Mouse (Mus musculus): ENCODE measurements around the gene Dlk2. TPM values are rescaled to one million over a fixed set of nuclear protein-coding genes. Genes with fewer than 3 reads are reported as not detected.

Dlk2 gene
- polyA plus RNA-seq, 1 experiment from 2014 or later: 13.7 TPM

DNA sequence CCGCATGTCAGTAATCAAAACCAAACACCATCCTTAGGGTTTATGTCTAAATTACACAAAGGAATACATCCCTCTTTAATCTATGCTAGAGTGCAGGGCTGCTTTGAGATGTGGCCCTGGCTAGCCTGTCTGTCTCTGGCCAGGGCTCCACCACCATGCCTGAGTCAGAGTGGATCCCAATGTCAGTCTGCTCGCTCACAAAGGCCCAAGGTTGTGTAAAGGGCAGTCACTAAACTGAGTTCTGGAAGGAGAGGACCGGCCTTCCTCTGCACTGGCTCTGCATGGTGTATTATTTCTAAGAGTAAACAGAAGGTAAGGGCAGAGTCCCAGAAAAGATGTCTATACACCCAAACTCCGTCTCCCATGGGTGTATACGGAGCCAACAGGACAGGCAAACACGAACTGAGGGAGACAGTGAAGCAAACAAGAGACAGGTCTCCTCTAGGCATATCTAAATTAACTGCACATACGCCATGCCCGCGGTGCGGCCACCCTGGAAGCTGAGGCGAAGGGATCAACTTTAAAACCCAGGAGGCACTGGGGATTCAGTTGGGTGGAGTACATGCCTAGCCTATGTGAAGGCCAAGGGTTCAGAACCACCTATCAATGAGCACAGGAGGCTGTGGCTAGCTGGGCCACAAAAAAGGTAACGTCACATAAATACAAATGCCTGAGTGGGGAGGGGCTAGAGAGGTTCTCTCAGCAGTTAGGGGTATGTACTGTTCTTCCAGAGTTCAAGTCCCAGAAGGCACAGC, 19.0 kb upstream of the Dlk2 start:
- DNase-seq (no peak), ATAC-seq (ENCODE audit: low FRiP score, low TSS enrichment) (no peak)
- peaks cover 4% of the 10 kb centered on the region; the same call in 1 of the 2 replicates for H3K4me1 ChIP-seq (ENCODE audit: control insufficient read depth, insufficient read depth, low read length)
- 95% methylated on average over 12 of the region's 12 CpGs for WGBS
- no peak overlapping the region for H3K4me3 ChIP-seq (replicated peaks; ENCODE audit: low read depth, low read length)
- no peaks in the 10 kb centered on the region for H3K27me3 ChIP-seq (ENCODE audit: control insufficient read depth, insufficient read depth, low read length)
- no peaks in the 10 kb centered on the region for H3K9me3 ChIP-seq (ENCODE audit: control insufficient read depth, low read length)
- H3K27ac ChIP-seq (replicated peaks; ENCODE audit: low read depth, low read length): no peak overlapping the region
- H3K9ac ChIP-seq (replicated peaks; ENCODE audit: low read length): no peak overlapping the region
- H3K4me2 ChIP-seq (ENCODE audit: low read length): no peak overlapping the region
- peaks cover 11% of the 10 kb centered on the region; the same call in 1 of the 2 replicates for H3K36me3 ChIP-seq (ENCODE audit: control insufficient read depth, insufficient read depth, low read length)

DNA sequence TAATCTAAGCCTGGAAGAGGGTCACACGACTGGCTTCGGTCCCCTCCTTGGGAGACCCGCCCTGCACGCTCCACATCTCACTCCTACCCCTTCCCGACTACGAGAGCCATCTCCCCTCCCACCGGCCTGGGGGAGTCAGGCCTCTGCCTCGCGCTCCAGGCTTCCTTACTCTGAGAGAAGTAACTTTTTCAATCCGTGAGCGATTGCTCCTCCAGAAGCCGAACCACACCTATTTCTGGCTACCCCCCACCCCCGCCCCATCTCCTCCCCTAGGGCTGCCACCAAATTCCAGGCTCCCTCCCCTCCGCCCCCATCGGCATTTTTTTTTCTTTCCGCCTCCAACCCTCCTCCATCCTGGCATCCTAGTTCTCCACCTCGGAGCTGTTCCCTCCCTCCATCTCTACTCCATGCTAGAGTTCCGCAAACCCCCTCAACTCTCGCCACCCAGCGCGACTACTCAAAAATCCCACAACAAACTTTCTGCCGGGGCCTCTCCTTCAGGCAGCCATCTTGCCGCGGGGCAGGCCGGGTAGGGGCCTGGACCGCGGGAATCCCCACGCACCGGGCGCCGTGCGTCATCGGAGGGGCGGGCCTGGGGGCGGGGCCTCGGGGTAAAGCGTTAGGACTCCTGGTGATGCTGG, 14.6 kb upstream of the Dlk2 start, which contains the start of gene Tjap1:
TSS of gene Tjap1 (minus strand) at position 544 of the 641 bp plus-strand sequence.
- H3K4me3 ChIP-seq (replicated peaks; ENCODE audit: low read depth, low read length): peak within 1 kb of the TSS; percentile 63
- ATAC-seq (ENCODE audit: low FRiP score, low TSS enrichment): peak; percentile 98
- WGBS: under 1% methylated on average over 37 of the region's 37 CpGs
- no peaks in the 10 kb centered on the region for H3K9me3 ChIP-seq (ENCODE audit: control insufficient read depth, low read length)
- peak within 1 kb of the TSS; percentile 63 for H3K27ac ChIP-seq (replicated peaks; ENCODE audit: low read depth, low read length)
- H3K36me3 ChIP-seq (ENCODE audit: control insufficient read depth, insufficient read depth, low read length): peaks cover 4% of the 10 kb centered on the region; the same call in 1 of the 2 replicates
- DNase-seq: peak; percentile 95
- peak within 1 kb of the TSS; percentile 67 for H3K9ac ChIP-seq (replicated peaks; ENCODE audit: low read length)
- H3K27me3 ChIP-seq (ENCODE audit: control insufficient read depth, insufficient read depth, low read length): no peaks in the 10 kb centered on the region
- H3K4me1 ChIP-seq (ENCODE audit: control insufficient read depth, insufficient read depth, low read length): peaks cover 7% of the 10 kb centered on the region; the same call in 1 of the 2 replicates
- peak within 1 kb of the TSS; percentile 79 for H3K4me2 ChIP-seq (ENCODE audit: low read length)

DNA sequence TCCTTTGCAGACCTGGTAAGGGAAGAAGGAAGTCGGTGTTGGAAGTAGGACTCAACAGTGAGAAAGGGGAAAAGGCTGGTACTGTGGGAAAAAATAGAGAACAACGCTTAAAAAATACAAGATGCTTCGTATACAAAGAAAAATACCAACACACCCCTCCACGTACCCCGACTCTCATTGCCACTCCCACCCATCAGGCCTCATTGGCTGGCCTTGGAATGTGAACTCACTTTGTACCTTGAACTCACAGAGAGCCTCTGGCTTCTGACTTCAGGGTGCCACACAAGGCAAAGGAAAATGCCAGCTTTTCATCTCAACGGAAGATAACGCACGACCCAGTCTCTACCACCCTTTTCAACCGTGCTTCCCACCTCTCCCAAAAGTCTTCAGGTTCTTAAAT, 14.1 kb upstream of the Dlk2 start:
- Histone ChIP-seq H3K36me3 (ENCODE audit: control insufficient read depth, insufficient read depth, low read length) (peaks cover 4% of the 10 kb centered on the region; the same call in 1 of the 2 replicates), H3K4me1 (ENCODE audit: control insufficient read depth, insufficient read depth, low read length) (peaks cover 7% of the 10 kb centered on the region; the same call in 1 of the 2 replicates), H3K27me3 (ENCODE audit: control insufficient read depth, insufficient read depth, low read length) (no peaks in the 10 kb centered on the region), H3K9me3 (ENCODE audit: control insufficient read depth, low read length) (no peaks in the 10 kb centered on the region), H3K27ac (replicated peaks; ENCODE audit: low read depth, low read length) (0 out of 2 replicates have a peak overlapping the region, but pooled peaks have one; percentile 63), H3K4me2 (ENCODE audit: low read length) (peak overlapping the region; percentile 79), H3K9ac (replicated peaks; ENCODE audit: low read length) (peak overlapping the region; percentile 67; the same call in 1 of the 2 replicates), H3K4me3 (replicated peaks; ENCODE audit: low read depth, low read length) (peak overlapping the region; percentile 63)
- DNase-seq (no peak), ATAC-seq (ENCODE audit: low FRiP score, low TSS enrichment) (peak; percentile 54; the same call in 1 of the 2 replicates)
- WGBS: 26% methylated on average over 9 of the region's 9 CpGs

GRCm38 (mm10) chr17:46283911-46284310, 13.3 kb upstream of the Dlk2 start:
- Histone ChIP-seq H3K27ac (replicated peaks; ENCODE audit: low read depth, low read length) (no peak overlapping the region), H3K9me3 (ENCODE audit: control insufficient read depth, low read length) (no peaks in the 10 kb centered on the region), H3K4me3 (replicated peaks; ENCODE audit: low read depth, low read length) (no peak overlapping the region), H3K4me2 (ENCODE audit: low read length) (no peak overlapping the region), H3K9ac (replicated peaks; ENCODE audit: low read length) (no peak overlapping the region), H3K4me1 (ENCODE audit: control insufficient read depth, insufficient read depth, low read length) (peaks cover 7% of the 10 kb centered on the region; the same call in 1 of the 2 replicates), H3K36me3 (ENCODE audit: control insufficient read depth, insufficient read depth, low read length) (0 out of 2 replicates have a peak, but pooled peaks cover 3% of the 10 kb centered on the region), H3K27me3 (ENCODE audit: control insufficient read depth, insufficient read depth, low read length) (no peaks in the 10 kb centered on the region)
- DNase-seq (no peak), ATAC-seq (ENCODE audit: low FRiP score, low TSS enrichment) (no peak)
- WGBS: 92% methylated on average over 8 of the region's 8 CpGs

GRCm38 (mm10) chr17:46284653-46285052, 12.6 kb upstream of the Dlk2 start:
- Histone ChIP-seq H3K9me3 (ENCODE audit: control insufficient read depth, low read length) (no peaks in the 10 kb centered on the region), H3K27ac (replicated peaks; ENCODE audit: low read depth, low read length) (no peak overlapping the region), H3K4me2 (ENCODE audit: low read length) (no peak overlapping the region), H3K27me3 (ENCODE audit: control insufficient read depth, insufficient read depth, low read length) (no peaks in the 10 kb centered on the region), H3K36me3 (ENCODE audit: control insufficient read depth, insufficient read depth, low read length) (no peaks in the 10 kb centered on the region), H3K4me3 (replicated peaks; ENCODE audit: low read depth, low read length) (no peak overlapping the region), H3K4me1 (ENCODE audit: control insufficient read depth, insufficient read depth, low read length) (peaks cover 7% of the 10 kb centered on the region; the same call in 1 of the 2 replicates), H3K9ac (replicated peaks; ENCODE audit: low read length) (no peak overlapping the region)
- ATAC-seq (ENCODE audit: low FRiP score, low TSS enrichment) (no peak), DNase-seq (no peak)
- 54% methylated on average over 7 of the region's 7 CpGs for WGBS

DNA sequence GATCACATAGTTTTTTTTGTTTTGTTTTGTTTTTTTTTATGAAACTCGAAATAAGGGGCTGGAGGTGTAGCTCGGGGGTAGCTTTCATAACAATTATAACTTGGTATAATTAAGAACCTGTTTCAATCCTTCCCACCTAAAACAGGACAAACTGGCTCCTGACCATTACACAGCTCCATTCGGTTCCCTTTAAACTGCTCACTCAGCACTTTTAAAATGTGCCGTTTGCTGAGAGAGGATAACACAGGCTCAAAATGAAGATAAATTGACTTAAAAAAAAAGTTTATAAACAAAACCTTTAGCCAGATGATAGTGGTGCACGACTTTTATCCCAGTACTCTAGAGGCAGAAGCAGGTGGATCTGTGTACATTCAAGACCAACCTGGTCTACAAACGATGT, 11.8 kb upstream of the Dlk2 start:
- H3K9ac ChIP-seq (replicated peaks; ENCODE audit: low read length): no peak overlapping the region
- no peak overlapping the region for H3K4me2 ChIP-seq (ENCODE audit: low read length)
- no peak overlapping the region for H3K4me3 ChIP-seq (replicated peaks; ENCODE audit: low read depth, low read length)
- ATAC-seq (ENCODE audit: low FRiP score, low TSS enrichment): no peak
- DNase-seq: no peak
- no peak overlapping the region for H3K27ac ChIP-seq (replicated peaks; ENCODE audit: low read depth, low read length)
- no peaks in the 10 kb centered on the region for H3K27me3 ChIP-seq (ENCODE audit: control insufficient read depth, insufficient read depth, low read length)
- WGBS: 75% methylated on average over 6 of the region's 6 CpGs
- no peaks in the 10 kb centered on the region for H3K9me3 ChIP-seq (ENCODE audit: control insufficient read depth, low read length)
- H3K4me1 ChIP-seq (ENCODE audit: control insufficient read depth, insufficient read depth, low read length): peaks cover 7% of the 10 kb centered on the region; the same call in 1 of the 2 replicates
- H3K36me3 ChIP-seq (ENCODE audit: control insufficient read depth, insufficient read depth, low read length): no peaks in the 10 kb centered on the region

GRCm38 (mm10) chr17:46287678-46288095, 9.5 kb upstream of the Dlk2 start:
- H3K9ac ChIP-seq (replicated peaks; ENCODE audit: low read length): no peak overlapping the region
- no peak overlapping the region for H3K4me3 ChIP-seq (replicated peaks; ENCODE audit: low read depth, low read length)
- WGBS: 79% methylated on average over 11 of the region's 11 CpGs
- H3K4me2 ChIP-seq (ENCODE audit: low read length): no peak overlapping the region
- no peaks in the 10 kb centered on the region for H3K9me3 ChIP-seq (ENCODE audit: control insufficient read depth, low read length)
- DNase-seq (peak; percentile 16), ATAC-seq (ENCODE audit: low FRiP score, low TSS enrichment) (no peak)
- no peak overlapping the region for H3K27ac ChIP-seq (replicated peaks; ENCODE audit: low read depth, low read length)
- H3K27me3 ChIP-seq (ENCODE audit: control insufficient read depth, insufficient read depth, low read length): no peaks in the 10 kb centered on the region
- no peaks in the 10 kb centered on the region for H3K36me3 ChIP-seq (ENCODE audit: control insufficient read depth, insufficient read depth, low read length)
- 0 out of 2 replicates have a peak, but pooled peaks cover 3% of the 10 kb centered on the region for H3K4me1 ChIP-seq (ENCODE audit: control insufficient read depth, insufficient read depth, low read length)

DNA sequence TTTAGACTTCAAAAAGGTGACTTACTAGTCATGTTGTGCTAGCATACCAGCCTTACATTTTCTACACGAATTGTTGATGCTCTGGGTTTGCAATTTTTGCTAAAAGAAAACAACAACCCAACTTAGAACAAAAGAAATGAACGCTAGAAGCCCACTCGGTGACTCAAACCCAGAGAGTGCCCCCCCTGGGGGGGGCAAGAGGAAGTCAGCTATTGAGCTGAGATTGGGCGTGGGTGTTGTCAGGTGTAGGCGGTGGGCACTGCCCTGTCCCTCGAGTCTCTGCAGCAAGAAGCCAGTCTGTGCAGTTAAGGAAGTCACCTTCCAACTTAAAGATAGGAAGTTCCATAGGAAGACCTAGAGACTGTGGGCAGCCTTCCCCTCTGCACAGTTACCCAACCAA, 620 bp upstream of the Dlk2 start:
- Histone ChIP-seq H3K9ac (replicated peaks; ENCODE audit: low read length) (no peak overlapping the region), H3K4me2 (ENCODE audit: low read length) (peak overlapping the region; percentile 92), H3K27ac (replicated peaks; ENCODE audit: low read depth, low read length) (no peak overlapping the region), H3K9me3 (ENCODE audit: control insufficient read depth, low read length) (no peaks in the 10 kb centered on the region), H3K4me3 (replicated peaks; ENCODE audit: low read depth, low read length) (peak overlapping the region; percentile 78), H3K4me1 (ENCODE audit: control insufficient read depth, insufficient read depth, low read length) (no peaks in the 10 kb centered on the region; the same call in 1 of the 2 replicates), H3K27me3 (ENCODE audit: control insufficient read depth, insufficient read depth, low read length) (peaks cover 36% of the 10 kb centered on the region), H3K36me3 (ENCODE audit: control insufficient read depth, insufficient read depth, low read length) (no peaks in the 10 kb centered on the region)
- 44% methylated on average over 6 of the region's 6 CpGs for WGBS
- ATAC-seq (ENCODE audit: low FRiP score, low TSS enrichment) (no peak), DNase-seq (no peak)

Data from midbrain, embryonic 14.5 days (tissue).